Mouse (Mus musculus) A20 (cell line): ENCODE measurements at regions not wholly inside any gene's neighbourhood (a gene's known extent, or its start where the extent isn't known, plus 50 kb on each side); places are given as distances from the start of the nearest gene placed in this dataset.
"Not testable (repeated sequence)": the region's sequence is repeated elsewhere in the genome, so short reads cannot be mapped to it uniquely, and the experiment has no call there.

Experiments
- DNase-seq: peaks from one replicate; pipeline ENCODE4 v3.0.0-alpha.2; 2011; ENCODE audit warnings: low read depth, low spot score

- DNase-seq = not testable (repeated sequence)
Measured at GRCm38 (mm10) chr19:8496561-8496960, 91.7 kb upstream of the Slc22a30 start.

DNA sequence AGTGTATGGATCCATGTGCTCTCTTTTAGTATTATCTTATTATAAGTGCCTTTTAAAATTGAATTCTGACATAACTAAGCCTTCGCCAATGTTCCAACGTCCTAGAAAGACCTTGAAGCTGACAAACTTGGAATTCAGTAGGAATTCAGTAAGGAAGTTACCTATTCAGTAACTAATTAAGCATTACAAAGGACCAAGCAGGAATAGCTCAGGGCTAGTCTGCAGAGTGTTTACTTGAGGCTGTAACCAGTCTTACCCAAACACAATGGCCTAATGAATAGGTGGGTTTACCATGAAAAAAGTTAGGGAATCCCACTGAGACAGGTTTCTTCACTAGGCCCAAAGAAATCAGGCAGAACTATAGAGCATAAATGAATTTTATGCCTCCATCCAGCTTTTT, 92.6 kb upstream of the Slc22a30 start:
- not testable (repeated sequence) for DNase-seq

DNA sequence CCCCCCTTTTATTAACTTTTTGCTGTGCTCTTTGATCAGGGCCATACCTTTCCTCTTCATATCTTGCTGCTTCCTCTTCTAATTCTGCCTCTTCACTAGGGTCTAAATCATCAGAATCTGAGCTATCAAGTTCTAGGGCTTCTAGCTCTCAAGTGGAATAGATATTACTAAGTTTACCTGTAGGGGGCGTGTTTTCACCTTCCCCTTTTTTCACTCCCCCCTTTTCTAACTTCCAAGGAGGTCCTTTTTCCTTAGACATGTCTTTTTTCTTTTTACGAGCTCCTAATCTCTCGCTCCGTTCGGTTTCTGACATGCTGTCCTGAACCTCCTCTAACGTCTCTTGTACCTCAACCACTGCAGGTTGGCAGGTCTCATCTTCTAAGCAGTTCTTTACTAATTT, 73.3 kb upstream of the Slc22a8 start:
- DNase-seq = not testable (repeated sequence)

- DNase-seq = peak; percentile 95
Measured at GRCm38 (mm10) chr19:8518273-8518672, 72.8 kb upstream of the Slc22a8 start.

- not testable (repeated sequence) for DNase-seq
Measured at GRCm38 (mm10) chr19:8518933-8519332, 72.1 kb upstream of the Slc22a8 start.

DNA sequence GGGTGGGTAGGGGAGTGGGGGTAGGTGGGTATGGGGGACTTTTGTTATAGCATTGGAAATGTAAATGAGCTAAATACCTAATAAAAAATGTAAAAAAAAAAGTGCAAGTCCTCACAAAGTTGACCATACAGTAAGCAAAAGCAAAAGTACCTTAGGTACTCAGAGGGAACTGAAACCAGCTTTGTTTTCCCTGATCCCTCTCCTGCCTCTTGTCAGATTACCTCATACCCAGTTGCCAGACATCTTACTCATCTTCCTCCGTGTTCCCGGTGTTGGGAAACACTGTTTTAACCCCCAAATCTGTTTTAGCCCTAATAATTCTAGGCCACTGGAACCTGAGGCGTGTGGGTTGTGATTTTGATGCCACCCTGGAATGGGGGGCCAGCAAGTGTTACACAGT, 56.5 kb upstream of the Slc22a8 start:
- peak; percentile 29 for DNase-seq

DNA sequence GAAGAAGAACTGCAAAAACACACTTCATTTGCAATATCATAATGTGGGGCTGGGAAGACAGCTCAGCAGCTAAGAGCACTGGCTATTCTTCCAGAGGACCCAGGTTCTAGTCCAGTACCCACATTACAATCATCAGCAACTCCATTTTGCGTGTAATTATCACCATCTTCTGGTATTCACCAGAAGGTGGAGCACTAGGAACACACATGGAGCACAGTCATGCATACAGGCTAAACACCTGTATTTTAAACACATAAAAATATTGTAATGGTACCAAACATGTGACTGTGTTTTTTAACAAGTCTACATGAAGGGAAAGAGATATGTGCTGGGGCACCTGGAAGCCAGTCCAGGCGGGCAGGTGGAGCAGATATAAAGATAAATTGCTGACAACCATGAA, 55.0 kb upstream of the Slc22a8 start:
- DNase-seq = peak; percentile 48
